Mouse (Mus musculus): ENCODE measurements around the gene B3galt6. TPM values are rescaled to one million over a fixed set of nuclear protein-coding genes. Genes with fewer than 3 reads are reported as not detected.

Gene B3galt6
- total RNA-seq, 2 experiments from 2014 or later = 9.6 to 10.6 TPM

Other genes with a start within 250 kb of the B3galt6 start
- gene Atad3a, start 231.6 kb downstream of the B3galt6 start, total RNA-seq (2021) = 10 to 100 TPM; 52.3 to 53.2 TPM
- gene Vwa1, start 218.0 kb downstream of the B3galt6 start, total RNA-seq (2021) = 10 to 100 TPM; 16.3 to 17.0 TPM
- gene Tmem88b, start 206.8 kb downstream of the B3galt6 start, total RNA-seq (2021) = 10 to 100 TPM in 1 of 2 experiments, 1 to 10 TPM in 1; 8.7 to 11.6 TPM
- under 1 TPM in 1 of 2 experiments, not detected in 1; 0.31 TPM for gene Ankrd65, start 202.2 kb downstream of the B3galt6 start, total RNA-seq (2021)
- gene Mrpl20, start 189.8 kb downstream of the B3galt6 start, total RNA-seq (2021) = 100 to 1,000 TPM; 104 to 112 TPM
- 10 to 100 TPM; 69.5 to 73.5 TPM for gene Ccnl2, start 180.2 kb downstream of the B3galt6 start, total RNA-seq (2021)
- 10 to 100 TPM; 83.3 to 84.1 TPM for gene Aurkaip1, start 161.4 kb downstream of the B3galt6 start, total RNA-seq (2021)
- gene Mxra8, start 153.0 kb downstream of the B3galt6 start, total RNA-seq (2021) = 10 to 100 TPM in 1 of 2 experiments, 1 to 10 TPM in 1; 9.0 to 14.0 TPM
- 10 to 100 TPM; 81.5 to 81.6 TPM for gene Dvl1, start 145.2 kb downstream of the B3galt6 start, total RNA-seq (2021)
- under 1 TPM; 0.20 to 0.27 TPM for gene Tas1r3, start 129.3 kb downstream of the B3galt6 start, total RNA-seq (2021)
- gene Cptp, start 123.2 kb downstream of the B3galt6 start, total RNA-seq (2021) = 10 to 100 TPM; 28.8 to 29.7 TPM
- 10 to 100 TPM; 34.4 to 38.4 TPM for gene Ints11, start 123.1 kb downstream of the B3galt6 start, total RNA-seq (2021)
- gene Pusl1, start 100.9 kb downstream of the B3galt6 start, total RNA-seq (2021) = 10 to 100 TPM; 65.3 to 66.9 TPM
- gene Acap3, start 100.8 kb downstream of the B3galt6 start, total RNA-seq (2021) = 100 to 1,000 TPM; 139 TPM
- gene Ube2j2, start 48.8 kb downstream of the B3galt6 start, total RNA-seq (2021) = 10 to 100 TPM; 69.8 to 79.0 TPM
- gene C1qtnf12, start 30.3 kb downstream of the B3galt6 start, total RNA-seq (2021) = 10 to 100 TPM; 13.5 to 15.1 TPM
- 100 to 1,000 TPM; 150 to 157 TPM for gene Sdf4, start 223 bp upstream of the B3galt6 start, total RNA-seq (2021)
- gene Tnfrsf4, start 21.2 kb upstream of the B3galt6 start, total RNA-seq (2021) = 1 to 10 TPM in 1 of 2 experiments, under 1 TPM in 1; 0.66 to 1.2 TPM
- gene Tnfrsf18, start 33.5 kb upstream of the B3galt6 start, total RNA-seq (2021) = under 1 TPM in 1 of 2 experiments, not detected in 1; 0.32 TPM
- gene Ttll10, start 66.8 kb upstream of the B3galt6 start, total RNA-seq (2021) = not detected
- gene 9430015G10Rik, start 117.3 kb upstream of the B3galt6 start, total RNA-seq (2021) = 10 to 100 TPM; 28.0 to 28.1 TPM
- gene Rnf223, start 137.9 kb upstream of the B3galt6 start, total RNA-seq (2021) = under 1 TPM; 0.31 to 0.66 TPM
- gene Agrn, start 204.8 kb upstream of the B3galt6 start, total RNA-seq (2021) = 100 to 1,000 TPM; 184 to 198 TPM
- gene Isg15, start 208.2 kb upstream of the B3galt6 start, total RNA-seq (2021) = under 1 TPM in 1 of 2 experiments, not detected in 1; 0.66 TPM
- gene AW011738, start 210.7 kb upstream of the B3galt6 start, total RNA-seq (2021) = 1 to 10 TPM; 4.0 to 5.0 TPM
- gene Perm1, start 223.2 kb upstream of the B3galt6 start, total RNA-seq (2021) = under 1 TPM; 0.20 to 0.66 TPM
- 10 to 100 TPM; 34.8 to 36.3 TPM for gene Plekhn1, start 242.2 kb upstream of the B3galt6 start, total RNA-seq (2021)
- 10 to 100 TPM; 60.3 to 61.4 TPM for gene Noc2l, start 243.4 kb upstream of the B3galt6 start, total RNA-seq (2021)

Data from left cerebral cortex, postnatal 14 days (tissue).